Mouse (Mus musculus) cerebellum, postnatal 4 days (tissue): ENCODE data around the gene Prkn.
"Not testable (repeated sequence)": the region's sequence is repeated elsewhere in the genome, so short reads cannot be mapped to it uniquely, and the experiment has no call there.

Experiments used
- DNase-seq, 2 experiments: peaks; one replicate each; pipeline ENCODE4 v3.0.0; 2022; ENCODE audit warnings: low spot score in 2 of 2, mixed read lengths in 1 of 2

Prkn gene

DNA sequence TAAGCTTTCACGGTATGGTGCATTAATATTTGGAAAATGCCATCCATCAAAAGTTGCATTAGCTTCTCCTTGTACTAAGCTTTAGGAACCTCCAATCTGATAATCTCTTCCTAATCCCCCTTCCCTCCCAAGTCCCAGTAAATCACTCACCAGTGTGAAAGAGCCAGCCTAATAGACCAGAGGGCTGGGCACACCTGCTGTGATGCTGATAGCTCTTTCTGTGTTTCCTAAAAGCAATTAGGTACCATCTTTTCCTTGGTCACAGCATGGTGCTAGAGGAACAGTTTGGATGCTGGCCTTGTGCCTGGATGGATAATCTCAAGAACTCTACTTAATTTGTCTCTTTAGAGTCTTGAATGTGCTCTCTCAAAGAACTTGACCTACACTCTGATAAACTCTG, 287.0 kb downstream of the Prkn start:
- no peak for DNase-seq

DNA sequence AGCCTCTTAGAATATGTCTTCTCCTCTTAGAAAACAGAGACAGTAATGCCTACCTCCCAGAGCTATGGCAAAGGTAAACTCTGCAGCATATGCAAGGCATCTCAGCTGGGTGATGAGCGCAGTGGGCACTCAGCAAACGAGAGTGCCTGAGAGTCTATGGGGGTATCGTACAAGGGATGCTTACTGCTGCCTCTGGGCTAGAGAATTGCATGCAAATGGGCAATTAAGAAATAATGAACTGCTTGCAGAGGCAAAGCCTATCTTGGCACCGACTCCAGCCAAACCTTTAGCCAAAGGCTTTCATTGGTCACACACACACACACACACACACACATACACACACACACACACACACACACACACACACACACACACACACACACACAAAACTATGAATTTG, 290.7 kb downstream of the Prkn start:
- DNase-seq: peak in 1 of 2 experiments; percentile 29

DNA sequence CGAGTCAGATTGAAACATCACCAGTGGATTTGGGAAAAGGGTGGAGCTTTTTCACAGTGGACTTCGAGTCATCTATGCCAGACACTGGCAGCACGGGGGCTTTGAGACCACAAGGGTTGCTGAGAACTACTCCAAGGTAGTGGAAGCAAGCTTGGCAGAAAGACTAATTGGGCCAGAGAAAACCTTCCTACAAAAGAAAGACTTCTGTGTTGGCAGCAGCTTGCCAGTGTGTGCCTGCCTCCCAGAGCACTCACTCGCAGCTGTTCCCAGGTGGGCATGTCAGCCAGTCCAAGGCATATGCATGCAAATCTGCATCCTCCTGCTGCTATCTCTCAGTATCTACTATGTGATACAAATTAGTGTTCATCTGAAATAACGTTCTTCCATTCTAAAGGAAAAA, 302.1 kb downstream of the Prkn start:
- DNase-seq: peak in 1 of 2 experiments; percentile 24

DNA sequence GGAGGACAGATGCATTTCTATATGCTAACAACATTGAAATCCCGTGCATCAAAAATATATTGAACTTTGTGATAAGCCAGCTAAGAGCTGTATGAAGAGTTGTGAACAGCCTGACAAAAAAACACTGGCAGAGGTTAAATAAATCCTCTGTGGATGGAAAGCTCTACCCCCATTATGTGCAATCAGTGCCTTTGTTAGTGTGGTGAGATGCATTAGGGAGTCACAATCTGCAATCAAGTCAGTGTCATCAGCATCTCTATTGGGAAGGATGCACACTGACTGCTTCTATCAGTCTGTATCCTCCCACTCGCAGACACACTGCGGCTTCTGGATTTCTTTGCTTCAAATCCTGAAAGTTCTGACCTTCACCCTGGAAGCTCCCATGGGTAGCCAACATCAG, 315.9 kb downstream of the Prkn start:
- no peak for DNase-seq

DNA sequence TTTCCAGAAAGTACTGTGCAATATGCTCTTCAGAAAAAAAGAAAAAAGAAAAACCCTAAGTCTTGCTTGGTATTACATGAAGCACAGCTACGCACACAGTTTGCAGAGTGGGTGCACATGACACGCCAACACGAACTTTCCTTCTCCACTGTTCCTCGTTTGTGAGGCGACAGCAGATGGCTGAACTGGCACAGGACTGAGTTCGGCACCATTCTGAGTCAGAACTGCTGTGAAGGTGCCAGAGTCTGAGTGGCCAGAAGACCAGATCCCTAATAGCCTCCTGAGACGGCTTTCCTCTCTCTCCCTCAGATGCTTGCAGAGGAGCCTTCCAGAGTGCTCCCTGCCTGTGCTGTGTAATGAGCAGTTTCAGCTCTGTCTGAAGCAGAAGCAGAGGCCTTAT, 317.4 kb downstream of the Prkn start:
- DNase-seq: peak in 1 of 2 experiments; percentile 37

DNA sequence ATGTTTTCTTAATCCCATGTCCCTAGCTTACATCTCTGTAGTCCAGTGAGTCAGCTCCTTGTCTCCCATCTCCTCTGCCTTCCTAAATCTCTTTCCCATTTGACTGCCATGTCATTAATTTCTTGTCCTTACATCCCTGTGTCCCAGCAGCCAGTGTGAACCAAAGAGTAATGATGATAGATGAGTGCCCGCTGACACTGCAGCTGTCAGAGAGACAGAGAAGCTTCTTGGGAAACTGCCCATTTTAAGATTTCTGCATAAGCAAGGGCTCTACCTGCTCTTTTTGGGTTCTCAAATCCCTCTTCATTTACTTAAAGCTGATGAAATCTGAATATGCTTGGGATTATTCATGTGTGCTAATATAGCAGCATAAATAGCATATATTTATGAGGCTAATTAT, 321.3 kb downstream of the Prkn start:
- no peak for DNase-seq

DNA sequence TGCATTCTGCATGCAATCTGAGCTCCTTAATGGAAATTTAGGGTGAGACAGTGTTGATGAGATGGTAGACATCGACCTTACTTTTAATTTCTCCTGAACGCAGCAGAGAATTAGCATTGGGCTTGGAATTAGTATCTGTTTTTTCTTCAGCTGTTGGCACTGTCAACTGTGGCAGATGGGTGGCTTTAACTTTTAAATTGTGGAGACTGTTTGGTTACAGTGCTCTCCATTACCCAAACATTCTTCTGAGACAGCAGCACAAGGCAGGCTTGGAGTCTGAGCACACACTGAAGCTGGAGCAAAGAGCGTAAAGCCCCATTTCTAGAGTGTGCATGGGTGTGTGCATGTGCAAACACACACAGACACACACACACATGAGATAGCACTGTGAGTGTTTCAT, 322.6 kb downstream of the Prkn start:
- DNase-seq: no peak

DNA sequence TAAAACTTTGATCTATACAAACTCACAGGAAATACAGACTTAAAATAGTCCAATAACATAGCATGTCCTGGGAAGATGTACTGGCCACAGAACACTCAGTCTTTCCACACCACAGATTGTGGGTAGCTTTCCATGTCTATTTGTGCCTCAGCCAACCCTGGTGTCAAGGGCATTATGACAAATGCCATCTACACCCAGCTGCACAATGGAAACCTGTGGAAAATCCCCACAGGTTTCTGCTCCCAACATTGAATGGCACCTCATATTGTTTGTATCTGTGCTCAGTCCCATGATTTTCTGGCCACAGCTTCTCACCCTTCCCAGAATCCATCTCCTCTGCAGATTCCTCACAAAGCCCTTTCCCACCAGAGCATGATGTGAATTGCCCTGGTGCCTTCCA, 347.2 kb downstream of the Prkn start:
- DNase-seq: no peak

DNA sequence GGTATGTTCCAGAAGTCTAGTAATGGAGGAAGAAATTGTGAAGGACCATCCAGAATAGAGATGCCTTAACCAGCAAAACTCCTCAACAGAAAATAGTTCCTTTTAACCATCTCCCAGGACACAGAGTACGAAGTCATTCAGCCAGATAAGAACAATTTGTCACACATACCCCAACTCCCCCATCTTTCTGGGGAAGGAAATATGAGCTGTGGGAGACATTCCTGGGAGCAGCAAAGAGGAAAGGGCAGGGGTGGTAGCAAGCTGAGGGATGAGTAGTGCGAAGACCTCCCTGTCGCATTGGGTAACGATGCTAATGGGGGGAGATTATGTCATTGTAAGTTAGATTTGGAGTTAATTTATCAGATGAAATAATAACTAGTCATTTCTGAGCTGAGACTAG, 348.3 kb downstream of the Prkn start:
- no peak for DNase-seq

DNA sequence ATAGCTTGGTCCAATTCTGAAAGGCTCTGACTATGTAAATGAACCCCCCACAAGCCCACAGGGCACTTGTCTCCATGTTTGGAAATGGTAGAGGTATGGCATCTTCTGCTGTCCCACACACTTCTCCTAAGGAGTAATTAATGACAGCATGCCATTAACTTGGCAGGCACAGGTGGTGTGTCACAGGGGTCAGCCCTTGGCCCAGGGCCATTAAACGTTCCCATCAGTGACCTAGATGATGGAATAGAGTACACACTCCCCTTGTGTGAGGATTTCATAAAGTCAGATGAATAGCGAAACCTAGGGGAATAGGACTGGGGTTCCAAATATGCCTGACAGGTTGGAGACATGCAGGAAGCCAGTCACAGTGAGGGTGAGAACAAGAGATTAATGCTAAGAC, 350.1 kb downstream of the Prkn start:
- DNase-seq: no peak

DNA sequence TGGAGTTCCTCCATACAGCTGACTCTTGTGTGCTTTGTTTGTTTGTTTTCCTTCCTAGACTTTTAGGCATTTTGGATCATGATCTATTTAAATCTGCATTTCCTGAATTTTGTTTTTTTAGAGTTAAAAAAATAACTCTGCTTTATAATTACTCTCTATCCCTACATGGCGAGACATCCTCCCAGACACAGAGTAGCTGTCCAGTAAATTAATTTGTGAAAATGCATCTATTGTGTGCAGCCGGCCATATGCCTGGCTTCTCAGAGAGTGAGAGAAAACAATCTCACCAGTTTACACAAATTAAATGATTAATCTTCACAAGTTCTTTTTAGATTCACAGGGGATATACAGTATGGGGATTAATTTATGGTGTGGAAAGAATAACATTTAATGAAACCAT, 357.9 kb downstream of the Prkn start:
- no peak for DNase-seq

DNA sequence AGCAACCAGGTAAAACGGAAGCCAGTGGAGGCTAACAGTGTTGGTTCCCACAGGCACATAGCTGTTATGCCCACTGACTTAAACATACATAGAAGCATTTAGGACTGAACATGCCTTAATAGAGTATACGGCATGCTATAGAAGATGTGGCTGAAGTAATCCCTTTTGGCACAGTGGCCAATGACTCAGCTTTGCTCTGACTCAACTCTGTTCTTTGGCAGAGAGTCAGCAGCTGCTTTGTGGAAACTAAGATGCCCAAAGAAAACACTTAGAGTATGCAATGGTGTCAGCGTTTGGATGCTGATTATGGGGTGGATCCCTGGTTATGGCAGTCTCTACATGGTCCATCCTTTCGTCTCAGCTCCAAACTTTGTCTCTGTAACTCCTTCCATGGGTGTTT, 368.9 kb downstream of the Prkn start:
- not testable (repeated sequence) for DNase-seq

DNA sequence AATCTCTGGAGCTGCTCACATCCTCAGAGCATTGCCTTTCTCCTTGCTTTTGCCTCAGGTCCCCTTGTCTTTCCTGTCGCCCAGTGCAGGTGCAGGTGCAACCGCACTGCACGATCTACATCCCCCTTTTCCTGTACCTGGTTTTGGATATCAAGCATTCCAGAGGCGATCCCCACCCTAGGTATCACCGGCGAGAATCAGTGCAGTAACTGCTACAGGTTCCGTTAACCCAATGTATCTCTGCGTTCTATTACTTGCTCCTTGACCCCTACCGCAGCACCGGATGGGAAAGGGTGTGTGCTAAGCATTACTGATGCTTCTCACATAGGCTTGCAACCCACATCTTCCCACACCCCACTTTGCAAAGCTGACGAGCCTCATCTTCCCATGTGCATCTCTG, 370.8 kb downstream of the Prkn start:
- no peak for DNase-seq

DNA sequence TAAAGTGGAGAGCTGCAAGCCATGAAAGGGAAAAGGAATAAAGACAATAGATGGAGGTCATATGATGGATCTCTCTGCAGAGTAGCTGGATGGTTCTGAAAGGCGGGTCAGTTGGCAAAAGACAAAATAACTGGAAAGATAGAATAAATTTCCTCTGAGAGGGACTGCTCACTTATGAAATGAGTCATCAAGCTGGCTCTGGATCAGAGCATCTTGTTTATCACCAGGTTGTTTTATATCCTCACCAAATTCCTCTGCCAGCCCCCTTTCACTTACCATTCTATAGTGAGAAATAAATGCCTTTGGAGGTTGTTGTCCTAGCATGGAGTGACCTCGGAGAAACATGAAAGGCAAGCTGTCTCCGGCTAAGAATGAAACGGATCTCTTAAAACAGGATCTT, 371.4 kb downstream of the Prkn start:
- DNase-seq: no peak

DNA sequence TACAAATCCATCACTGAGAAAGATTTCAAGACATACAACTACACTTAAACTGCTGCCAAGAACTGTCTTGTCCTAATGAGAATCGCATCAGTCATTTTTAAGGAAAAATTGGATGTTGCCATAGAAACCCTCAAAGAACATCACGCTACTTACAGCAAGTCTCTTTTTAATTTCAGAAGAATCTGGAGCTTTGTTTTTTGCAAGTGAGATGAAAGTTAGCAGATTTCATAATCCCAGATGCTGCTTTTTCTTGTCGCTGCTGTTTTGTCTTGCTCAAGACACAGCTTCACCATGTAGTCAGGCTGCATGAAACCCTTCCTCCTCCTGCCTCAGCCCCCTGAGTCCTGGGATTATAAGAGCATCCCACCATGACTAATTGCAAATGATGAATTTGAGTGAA, 373.5 kb downstream of the Prkn start:
- no peak for DNase-seq

DNA sequence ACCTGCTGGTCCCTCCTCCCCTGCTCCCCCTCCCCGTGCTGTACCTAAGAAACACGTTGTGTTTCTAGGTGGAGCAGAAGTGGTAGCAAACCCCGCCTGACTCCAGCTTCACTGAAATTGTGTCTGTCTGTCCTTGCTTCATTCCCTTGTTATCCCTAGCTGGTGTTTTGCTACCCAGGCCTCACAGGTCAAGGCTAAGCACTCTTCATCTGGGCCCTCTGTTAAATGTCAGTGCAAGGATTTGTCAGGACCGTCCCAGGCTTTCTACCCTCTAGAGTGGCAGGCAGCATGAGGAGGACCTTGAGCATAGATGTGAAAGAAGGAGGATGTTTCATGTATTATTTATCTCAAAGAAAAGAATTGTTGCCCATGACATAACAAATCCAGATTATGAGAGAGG, 388.8 kb downstream of the Prkn start:
- DNase-seq: no peak

DNA sequence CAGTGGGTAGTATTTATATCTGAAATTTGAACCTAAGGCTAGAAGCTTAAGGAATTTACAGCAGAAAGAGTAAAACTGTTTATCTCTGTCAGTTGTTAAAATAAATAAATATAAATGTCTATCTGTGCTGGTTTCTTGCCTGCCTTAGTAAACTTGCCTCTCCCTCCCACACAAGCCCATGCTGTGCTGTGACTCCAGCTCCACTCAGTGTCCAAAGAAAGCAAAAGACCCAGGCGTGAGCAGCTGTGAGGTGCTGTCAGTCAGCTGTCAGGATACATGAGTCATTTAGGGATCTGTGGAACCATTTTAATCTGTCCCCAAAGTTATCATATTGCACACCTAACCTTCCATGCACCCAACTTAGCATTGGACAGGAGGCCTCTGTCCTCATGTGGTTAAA, 389.2 kb downstream of the Prkn start:
- DNase-seq: no peak

DNA sequence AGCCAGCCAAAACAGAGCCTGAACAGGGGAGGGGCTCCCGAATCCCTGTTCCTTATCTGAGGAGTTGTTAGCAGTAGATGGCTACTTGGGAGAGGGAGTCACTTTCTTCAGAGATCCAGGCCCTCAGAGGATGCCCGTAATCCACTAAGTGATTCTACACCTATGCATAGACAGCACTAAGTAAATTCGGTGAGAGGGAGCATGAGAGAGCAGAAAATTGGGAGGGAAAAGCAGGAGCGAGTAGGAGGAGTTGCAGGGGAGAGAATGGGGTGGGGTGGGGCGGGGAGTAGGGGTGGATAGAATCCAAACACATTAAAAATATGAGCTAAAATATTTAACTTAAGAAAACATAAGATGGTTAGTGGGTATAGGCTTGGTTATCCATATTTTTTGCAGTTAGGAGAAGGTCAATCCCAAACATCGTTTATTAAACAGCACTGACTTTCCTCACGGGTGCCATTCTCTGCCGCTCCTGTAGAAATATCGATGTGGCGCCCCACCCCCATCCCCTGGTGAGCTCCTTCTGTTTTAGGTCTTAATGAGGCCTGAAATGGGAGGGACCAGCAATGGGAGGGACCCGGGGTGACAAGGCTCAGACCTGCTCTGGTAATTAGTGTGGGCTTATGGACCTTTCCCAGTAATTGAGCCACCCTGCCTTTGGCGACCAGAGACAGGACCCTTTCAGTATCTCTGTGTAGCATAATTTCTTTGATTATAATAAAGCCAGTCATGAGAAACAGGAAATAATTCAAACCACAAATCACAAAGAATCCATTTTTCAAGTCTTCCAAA, 390.6 kb downstream of the Prkn start:
- DNase-seq: no peak

DNA sequence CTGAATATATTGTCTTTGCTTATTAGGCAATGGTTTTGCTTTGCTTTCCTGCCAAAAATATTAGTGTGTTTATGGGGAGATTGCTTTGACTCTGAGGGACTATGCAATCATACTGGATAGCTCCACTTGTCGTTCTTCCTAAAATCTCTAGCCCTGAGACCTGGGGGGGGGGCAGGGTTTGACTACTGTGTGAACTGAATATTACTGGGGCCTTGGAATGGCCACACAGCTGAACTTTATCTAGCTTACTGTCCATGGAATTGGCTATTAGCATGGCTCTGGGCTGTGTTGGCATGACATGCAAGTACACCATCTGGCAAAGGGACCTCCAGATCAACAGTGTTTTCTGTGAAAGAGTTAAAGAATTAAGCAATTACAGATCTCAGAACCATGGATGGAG, 395.1 kb downstream of the Prkn start:
- no peak for DNase-seq

DNA sequence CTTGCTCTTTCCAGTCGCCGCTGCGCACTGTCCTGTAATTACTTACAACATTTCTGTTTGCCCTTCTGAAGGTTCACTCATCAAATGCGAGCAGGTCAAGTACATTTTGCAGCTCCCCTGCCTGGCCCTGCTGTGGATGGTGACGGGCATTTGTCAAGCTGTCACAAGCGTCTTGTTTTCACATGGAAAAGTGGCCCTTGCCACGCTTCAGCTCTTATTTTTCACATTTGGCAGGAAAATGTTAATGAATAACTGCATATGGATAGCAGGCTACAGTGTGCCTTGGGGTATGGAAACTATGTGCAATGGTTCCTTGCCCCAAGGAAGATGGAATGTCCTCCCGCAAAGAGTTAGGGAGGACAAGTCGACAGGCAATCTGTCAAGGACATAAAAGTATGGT, 404.9 kb downstream of the Prkn start:
- DNase-seq: no peak

DNA sequence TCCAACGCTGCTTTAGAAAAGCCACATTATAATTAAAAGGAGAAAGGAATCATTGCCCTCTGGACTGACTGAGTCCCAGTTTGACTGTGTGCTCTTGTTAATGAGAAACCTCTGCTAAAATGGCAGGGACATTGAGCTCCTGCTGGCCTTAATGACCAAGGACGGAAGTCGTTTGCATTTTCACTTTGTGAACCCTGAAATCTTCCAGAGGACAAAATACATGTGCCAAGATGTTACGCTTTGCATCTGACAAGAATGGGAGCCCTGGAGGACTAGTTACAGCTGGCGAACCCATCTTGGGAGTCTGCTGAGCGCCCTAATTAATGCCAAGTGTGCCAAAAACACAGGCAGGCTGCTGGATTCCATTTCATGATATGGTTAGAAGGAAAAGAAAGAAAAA, 409.0 kb downstream of the Prkn start:
- DNase-seq: no peak

DNA sequence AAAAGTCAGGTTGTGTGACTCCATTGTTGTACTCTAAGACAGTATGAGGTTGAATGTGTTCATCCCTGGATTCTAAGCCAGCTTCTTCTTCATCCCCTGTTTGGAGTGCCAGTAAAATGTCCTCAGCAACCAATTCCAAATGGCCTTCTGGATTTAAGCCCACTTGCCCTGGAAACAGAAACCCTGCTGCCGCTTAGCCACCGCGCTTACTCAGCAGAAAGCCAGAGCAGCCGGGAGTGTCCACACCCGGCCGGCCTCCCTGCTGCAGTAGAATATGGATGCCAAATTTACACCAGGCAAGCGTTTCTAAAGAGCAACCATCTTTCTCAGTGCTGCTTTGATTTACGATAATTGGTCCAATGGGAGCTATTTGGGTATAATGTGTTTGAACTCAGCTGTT, 420.5 kb downstream of the Prkn start:
- peak in 1 of 2 experiments; percentile 16 for DNase-seq

DNA sequence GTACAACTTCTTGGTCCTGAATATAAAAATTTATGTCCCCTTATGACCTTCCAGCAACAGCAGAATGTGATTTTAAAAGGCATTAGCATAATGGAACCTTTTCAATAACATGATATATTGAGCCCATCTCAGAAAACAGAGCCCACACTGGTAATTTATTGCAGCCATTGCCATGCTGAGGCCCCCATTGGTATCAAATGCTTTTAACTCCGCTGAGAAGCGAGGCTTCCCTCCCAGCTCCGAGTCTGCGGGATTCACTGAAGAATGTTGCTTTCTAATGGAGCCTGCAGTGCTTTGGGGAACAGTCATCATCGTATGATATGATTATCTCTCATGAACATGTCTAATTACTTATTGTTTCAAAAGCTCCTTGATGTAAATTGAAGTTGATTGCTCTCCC, 421.5 kb downstream of the Prkn start:
- DNase-seq: no peak

DNA sequence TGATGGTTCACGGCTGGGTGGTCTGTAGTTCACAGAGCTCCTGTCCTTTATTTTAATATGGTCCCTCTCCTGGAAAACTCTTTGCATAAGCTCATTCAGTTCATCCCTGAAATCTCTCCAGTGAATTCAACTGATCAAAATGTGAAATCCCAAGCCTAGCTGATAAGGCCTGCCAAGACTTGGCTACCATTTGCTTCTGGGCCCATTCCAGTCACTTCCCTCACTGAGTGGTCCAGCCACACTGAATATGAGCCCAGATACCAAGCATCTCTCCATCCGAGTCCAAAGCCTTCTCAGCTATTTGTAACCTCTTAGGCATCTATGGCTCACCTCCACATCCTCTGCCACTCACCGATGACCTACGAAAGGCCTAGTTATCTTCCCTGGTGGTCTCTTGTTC, 427.8 kb downstream of the Prkn start:
- no peak for DNase-seq
